Mouse (Mus musculus): Measurements from ENCODE around the gene C87436.

DNA sequence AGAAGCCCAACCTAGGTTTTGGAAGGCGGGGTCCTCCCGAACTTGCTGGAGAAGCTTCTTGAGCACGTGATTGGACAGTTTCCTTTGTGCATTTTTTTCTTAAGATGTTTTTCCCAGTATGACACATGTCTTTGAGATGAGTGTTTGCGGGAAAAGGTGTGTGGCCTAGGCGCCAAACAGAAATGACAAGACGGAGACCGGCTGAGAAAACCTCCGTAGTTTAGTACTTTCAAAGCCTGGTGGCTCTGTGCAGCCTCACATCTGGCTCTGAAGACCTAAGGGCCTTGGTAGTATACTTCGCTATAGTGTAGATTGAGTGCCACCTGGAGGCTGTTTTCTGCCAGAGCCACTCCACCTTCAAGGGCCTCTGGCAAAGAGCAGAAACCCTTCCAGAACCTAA, 37.2 kb upstream of the C87436 start:
- TF ChIP-seq CTCF (IDR thresholded peaks at IDR 0.05; ENCODE audit: insufficient read depth, low read depth, low read length) (no peak), POLR2A (IDR thresholded peaks at IDR 0.05; ENCODE audit: insufficient read depth, low read depth, low read length) (no peak)
